Mouse (Mus musculus) lung, embryonic 14.5 days (tissue): ENCODE results near the gene Treml2. TPM values are rescaled to one million over a fixed set of nuclear protein-coding genes. Genes with fewer than 3 reads are reported as not detected.

Experiments
- ATAC-seq: fragments of 200-750 bp; cut with Nextera tagmentation; 2 replicates; pipeline ENCODE4 v1.8.0; 2017; ENCODE audit warnings: mild to moderate bottlenecking, moderate TSS enrichment, moderate library complexity; ENCODE audit not compliant: insufficient read depth
- DNase-seq: peaks from one replicate; pipeline ENCODE4 v3.0.0-alpha.2; 2015
- H3K27ac ChIP-seq: fragments of 300-500 bp; sonication (generic); 2 replicates; pipeline ENCODE4 v1.5.1; 2014; ENCODE audit warnings: low read depth, mild to moderate bottlenecking, moderate library complexity
- H3K27me3 ChIP-seq: fragments of 300-500 bp; sonication (generic); 2 replicates; pipeline ENCODE4 v1.6.1; 2014; ENCODE audit warnings: low read length, control low read depth; ENCODE audit not compliant: insufficient read depth
- H3K36me3 ChIP-seq: fragments of 300-500 bp; sonication (generic); 2 replicates; pipeline ENCODE4 v1.6.1; 2014; ENCODE audit warnings: control low read depth; ENCODE audit not compliant: insufficient read depth
- H3K4me1 ChIP-seq: fragments of 300-500 bp; sonication (generic); 2 replicates; pipeline ENCODE4 v1.6.1; 2014; ENCODE audit warnings: antibody characterized with exemption, control low read depth; ENCODE audit not compliant: insufficient read depth
- H3K4me2 ChIP-seq: fragments of 300-500 bp; sonication (generic); 2 replicates; pipeline ENCODE4 v1.6.1; 2014; ENCODE audit warnings: mild to moderate bottlenecking
- H3K4me3 ChIP-seq: fragments of 300-500 bp; sonication (generic); 2 replicates; pipeline ENCODE4 v1.5.1; 2014; ENCODE audit warnings: low read depth, low read length
- H3K9ac ChIP-seq: fragments of 300-500 bp; sonication (generic); 2 replicates; pipeline ENCODE4 v1.6.1; 2014
- H3K9me3 ChIP-seq: fragments of 300-500 bp; sonication (generic); 2 replicates; pipeline ENCODE4 v1.6.1; 2016; ENCODE audit warnings: low read depth, low read length, control low read depth
- CTCF ChIP-seq: IDR thresholded peaks from 2 replicates; pipeline ENCODE4 v1.5.1; 2016; ENCODE audit warnings: antibody characterized with exemption, low read depth
- WGBS: fragments of 180-500 bp; shearing (Covaris S2); extraction: QIAGEN DNeasy Blood & Tissue Kit; methylation state at CpG from one replicate; pipeline ENCODE4 v1.1.7; 2014; 5-methylcytosine and 5-hydroxymethylcytosine counted together
- polyA plus RNA-seq: library from polyadenylated mRNA; unstranded; fragments of >200 nt; fragmentation: Nextera tagmentation; extraction: Ambion mirVana; gene quantifications from 2 replicates; pipeline ENCODE4 v1.2.1, GENCODE M21; 2014

Treml2 gene
- polyA plus RNA-seq, 1 experiment from 2014 or later = 0.43 TPM

DNA sequence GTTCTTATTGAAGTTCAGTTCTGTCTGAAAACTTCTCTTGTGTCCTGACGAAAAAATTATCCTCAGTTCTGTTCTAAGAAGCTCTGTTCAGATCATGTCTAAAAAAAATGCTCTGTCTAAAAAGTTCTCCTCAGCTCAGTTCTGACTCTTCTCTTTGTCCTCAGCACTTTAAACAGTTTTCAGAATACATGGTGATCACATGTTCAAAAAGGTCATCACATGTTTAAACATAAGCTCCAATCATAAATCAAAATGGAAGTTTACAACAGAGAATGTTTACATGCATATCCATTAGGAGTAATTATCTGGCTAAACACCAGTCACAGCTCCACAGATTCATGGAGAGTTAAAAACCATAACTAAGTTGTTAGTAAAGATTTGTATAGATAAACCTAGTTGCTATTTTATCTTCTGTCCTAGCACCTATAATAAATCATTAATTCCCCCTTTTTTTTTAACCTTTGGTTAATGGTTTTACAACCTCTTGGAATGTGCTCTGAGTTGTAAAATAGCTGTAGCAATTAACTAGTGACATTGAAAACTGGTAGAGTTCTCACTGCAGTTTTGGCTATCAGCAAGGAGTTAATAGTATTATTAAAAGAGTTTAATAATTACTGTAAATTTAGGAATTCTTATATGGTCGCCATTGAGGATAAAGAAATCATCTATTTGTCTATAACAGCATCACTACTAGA lies 32.5 kb upstream of the Treml2 start:
- no peak for DNase-seq
- no peak for TF ChIP-seq CTCF
- H3K4me3 ChIP-seq = no peak overlapping the region
- no peak overlapping the region for H3K4me2 ChIP-seq
- H3K9me3 ChIP-seq = no peaks in the 10 kb centered on the region
- H3K36me3 ChIP-seq = no peaks in the 10 kb centered on the region
- WGBS = 29% methylated on average over 2 of the region's 2 CpGs
- H3K27me3 ChIP-seq = no peaks in the 10 kb centered on the region
- no peak overlapping the region for H3K9ac ChIP-seq
- ATAC-seq = no peak
- no peaks in the 10 kb centered on the region for H3K4me1 ChIP-seq
- H3K27ac ChIP-seq = no peak overlapping the region

GRCm38 (mm10) chr17:48267591-48267990 lies 31.7 kb upstream of the Treml2 start:
- Histone ChIP-seq H3K9me3 (no peaks in the 10 kb centered on the region), H3K27me3 (no peaks in the 10 kb centered on the region), H3K4me2 (no peak overlapping the region), H3K27ac (no peak overlapping the region), H3K4me1 (no peaks in the 10 kb centered on the region), H3K36me3 (no peaks in the 10 kb centered on the region), H3K4me3 (no peak overlapping the region), H3K9ac (no peak overlapping the region)
- DNase-seq (no peak), ATAC-seq (no peak)
- no peak for TF ChIP-seq CTCF
- 96% methylated on average over 1 of the region's 1 CpGs for WGBS

DNA sequence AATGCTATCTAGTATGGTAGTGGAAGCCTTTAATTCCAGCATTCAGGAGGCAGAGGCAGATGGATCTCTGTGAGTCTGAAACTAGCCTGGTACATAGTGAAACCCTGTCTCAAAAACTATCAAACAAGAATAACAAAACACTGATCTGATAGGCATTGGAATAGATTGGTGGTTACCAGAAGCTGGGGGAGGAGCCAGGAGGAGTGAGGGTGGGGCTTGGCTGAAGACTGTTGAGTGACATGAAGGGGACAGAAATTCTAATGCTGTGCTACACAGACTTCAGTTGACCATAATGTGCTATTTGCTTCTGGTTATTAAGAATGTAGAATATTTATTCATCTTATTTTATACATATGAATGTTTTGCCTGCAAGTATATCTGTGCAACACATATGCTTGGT lies 31.0 kb upstream of the Treml2 start:
- ATAC-seq = no peak
- no peaks in the 10 kb centered on the region for H3K27me3 ChIP-seq
- no peak overlapping the region for H3K9ac ChIP-seq
- H3K36me3 ChIP-seq = no peaks in the 10 kb centered on the region
- H3K4me3 ChIP-seq = no peak overlapping the region
- no peak for TF ChIP-seq CTCF
- no peak overlapping the region for H3K27ac ChIP-seq
- H3K9me3 ChIP-seq = no peaks in the 10 kb centered on the region
- DNase-seq = no peak
- H3K4me1 ChIP-seq = no peaks in the 10 kb centered on the region
- no peak overlapping the region for H3K4me2 ChIP-seq

DNA sequence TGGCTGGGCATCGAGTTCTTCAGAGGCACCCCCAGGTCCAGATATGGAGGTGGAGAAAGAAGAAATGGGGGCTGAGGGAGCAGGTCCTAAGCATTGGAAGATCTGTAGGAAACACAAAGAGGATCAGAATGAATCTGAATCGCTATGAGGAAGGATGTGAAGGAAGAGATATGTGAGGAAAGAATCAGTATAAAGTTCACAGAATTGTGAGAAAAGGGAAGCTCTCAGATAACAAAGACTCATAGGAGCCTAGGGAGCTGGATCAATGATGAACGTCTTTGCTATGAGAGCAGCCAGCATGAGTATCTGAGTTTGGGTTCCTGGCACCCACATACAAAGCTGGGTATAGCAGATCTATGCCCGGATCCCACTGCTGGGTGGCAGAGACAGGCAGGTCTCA lies 29.5 kb upstream of the Treml2 start:
- DNase-seq (no peak), ATAC-seq (no peak)
- no peak for TF ChIP-seq CTCF
- Histone ChIP-seq H3K4me3 (no peak overlapping the region), H3K9me3 (no peaks in the 10 kb centered on the region), H3K36me3 (no peaks in the 10 kb centered on the region), H3K27me3 (no peaks in the 10 kb centered on the region), H3K9ac (no peak overlapping the region), H3K4me1 (no peaks in the 10 kb centered on the region), H3K27ac (no peak overlapping the region), H3K4me2 (no peak overlapping the region)
- WGBS = 71% methylated on average over 4 of the region's 4 CpGs

DNA sequence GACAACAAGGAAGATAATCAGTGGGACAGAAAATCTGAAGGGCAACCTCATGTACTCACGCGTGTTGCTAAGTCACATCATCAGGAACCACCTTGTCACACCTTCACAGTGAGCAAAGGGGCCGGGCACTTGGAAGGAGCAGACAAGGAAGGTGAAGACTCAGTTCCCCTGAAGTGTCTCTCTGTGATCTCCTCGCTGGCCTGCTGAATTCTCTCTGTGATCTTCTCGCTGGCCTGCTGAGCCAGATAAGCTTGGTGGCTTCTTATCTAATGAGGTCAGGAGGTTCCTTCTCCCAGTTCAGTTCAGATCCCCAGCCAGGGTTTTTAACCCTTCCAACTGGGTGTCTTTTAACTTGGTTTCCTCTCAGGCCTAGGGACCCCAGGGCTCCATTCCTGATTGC lies 27.1 kb upstream of the Treml2 start:
- no peaks in the 10 kb centered on the region for H3K9me3 ChIP-seq
- 45% methylated on average over 5 of the region's 5 CpGs for WGBS
- no peak overlapping the region for H3K4me3 ChIP-seq
- no peak overlapping the region for H3K4me2 ChIP-seq
- ATAC-seq = no peak
- H3K36me3 ChIP-seq = no peaks in the 10 kb centered on the region
- H3K4me1 ChIP-seq = no peaks in the 10 kb centered on the region
- H3K27ac ChIP-seq = no peak overlapping the region
- no peak overlapping the region for H3K9ac ChIP-seq
- TF ChIP-seq CTCF = no peak
- H3K27me3 ChIP-seq = no peaks in the 10 kb centered on the region
- no peak for DNase-seq

- Histone ChIP-seq H3K4me1 (no peaks in the 10 kb centered on the region), H3K4me2 (no peak overlapping the region), H3K27me3 (no peaks in the 10 kb centered on the region), H3K9ac (no peak overlapping the region), H3K9me3 (no peaks in the 10 kb centered on the region), H3K36me3 (no peaks in the 10 kb centered on the region), H3K27ac (no peak overlapping the region), H3K4me3 (no peak overlapping the region)
- 80% methylated on average over 4 of the region's 4 CpGs for WGBS
- no peak for TF ChIP-seq CTCF
- ATAC-seq (no peak), DNase-seq (no peak)
Observed at GRCm38 (mm10) chr17:48272598-48272997, 26.7 kb upstream of the Treml2 start.

GRCm38 (mm10) chr17:48274098-48274497 lies 25.2 kb upstream of the Treml2 start:
- no peaks in the 10 kb centered on the region for H3K27me3 ChIP-seq
- no peak overlapping the region for H3K4me2 ChIP-seq
- no peak for ATAC-seq
- no peaks in the 10 kb centered on the region for H3K4me1 ChIP-seq
- H3K36me3 ChIP-seq = no peaks in the 10 kb centered on the region
- TF ChIP-seq CTCF = no peak
- no peaks in the 10 kb centered on the region for H3K9me3 ChIP-seq
- no peak for DNase-seq
- no peak overlapping the region for H3K9ac ChIP-seq
- H3K27ac ChIP-seq = no peak overlapping the region
- no peak overlapping the region for H3K4me3 ChIP-seq
- 79% methylated on average over 4 of the region's 4 CpGs for WGBS

- Histone ChIP-seq H3K9ac (no peak overlapping the region), H3K4me2 (no peak overlapping the region), H3K4me3 (no peak overlapping the region), H3K27ac (no peak overlapping the region), H3K27me3 (no peaks in the 10 kb centered on the region), H3K36me3 (no peaks in the 10 kb centered on the region), H3K9me3 (no peaks in the 10 kb centered on the region), H3K4me1 (no peaks in the 10 kb centered on the region)
- ATAC-seq (no peak), DNase-seq (peak; percentile 92)
- WGBS = 35% methylated on average over 6 of the region's 6 CpGs
- TF ChIP-seq CTCF = peak; percentile 92
Observed at GRCm38 (mm10) chr17:48274885-48275284, 24.4 kb upstream of the Treml2 start.
